Mouse (Mus musculus): ENCODE measurements around the gene Dnaja4.
"Not testable (repeated sequence)": the region's sequence is repeated elsewhere in the genome, so short reads cannot be mapped to it uniquely, and the experiment has no call there.

The Dnaja4 gene

GRCm38 (mm10) chr9:54698318-54699086, at the start of gene Dnaja4:
Gene Dnaja4 (plus strand): TSS chr9:54698873.
- no peak for DNase-seq

- DNase-seq, result no peak
These were observed 49.3 kb upstream of the Dnaja4 start for GRCm38 (mm10) chr9:54649360-54649759.

GRCm38 (mm10) chr9:54652778-54653177, 45.9 kb upstream of the Dnaja4 start:
- DNase-seq, result no peak

GRCm38 (mm10) chr9:54655846-54656245, 42.8 kb upstream of the Dnaja4 start:
- no peak for DNase-seq

DNA sequence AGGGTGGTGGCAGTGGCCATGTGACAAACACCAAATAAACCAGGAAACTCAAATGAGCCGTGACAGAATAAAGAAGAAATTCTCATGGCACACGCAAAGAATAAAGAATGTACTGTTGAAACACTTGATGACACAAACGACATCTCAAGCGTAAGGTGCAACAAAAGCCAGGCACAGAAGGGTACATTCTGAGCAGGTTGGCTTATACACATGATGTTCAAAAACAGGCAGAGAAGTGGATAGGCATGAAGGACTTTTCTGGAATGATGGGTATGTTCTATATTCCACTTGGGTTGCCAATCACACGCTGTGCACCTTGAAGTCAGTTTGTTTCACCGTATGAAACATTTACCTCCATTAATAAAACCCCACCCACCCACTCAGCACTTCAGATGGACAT, 42.3 kb upstream of the Dnaja4 start:
- DNase-seq, result no peak

DNA sequence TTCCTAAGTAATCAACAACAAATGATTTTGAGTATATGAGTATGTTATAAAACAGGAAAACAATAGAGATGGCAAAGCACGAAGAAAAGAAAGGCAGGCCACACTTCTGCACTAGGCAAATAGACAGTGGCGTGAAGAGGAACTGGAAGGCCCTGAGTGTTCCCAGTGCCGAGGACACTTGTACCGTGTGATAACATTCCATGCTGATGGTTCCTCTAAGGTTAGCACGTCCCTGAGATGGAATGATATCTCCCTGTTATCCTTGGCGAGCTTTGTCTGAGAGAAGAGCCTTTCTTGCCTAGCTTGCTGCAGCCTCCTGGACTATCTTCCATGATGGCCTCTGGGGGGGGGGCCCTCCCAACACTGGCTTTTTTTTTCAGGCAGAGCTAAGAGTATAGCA, 39.9 kb upstream of the Dnaja4 start:
- no peak for DNase-seq

- no peak for DNase-seq
These were observed 36.9 kb upstream of the Dnaja4 start, which contains the start of gene Acsbg1 for GRCm38 (mm10) chr9:54661605-54662377. Gene Acsbg1 (minus strand): TSS chr9:54661870.

- DNase-seq, result no peak
These were observed 34.3 kb upstream of the Dnaja4 start for GRCm38 (mm10) chr9:54664358-54664757.

DNA sequence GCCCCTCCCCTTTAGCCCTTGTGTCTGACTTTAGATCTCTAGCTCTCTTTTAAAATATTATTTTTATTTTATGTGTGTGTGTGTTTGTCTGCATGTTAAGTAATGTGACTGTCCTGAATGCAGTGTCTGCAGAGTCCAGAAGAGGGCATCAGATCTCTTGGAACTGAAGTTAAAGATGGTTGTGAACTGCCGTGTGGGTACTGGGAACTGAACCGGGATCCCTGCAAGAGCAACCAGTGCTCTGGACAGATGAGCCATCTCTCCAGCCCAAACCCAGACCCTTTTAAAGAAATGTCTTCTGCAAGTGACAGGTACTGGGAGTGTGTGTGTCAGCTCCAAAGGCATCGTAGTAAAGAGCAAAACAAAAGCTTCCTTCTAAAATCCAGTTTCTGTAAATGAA, 32.6 kb upstream of the Dnaja4 start:
- DNase-seq, result no peak

- DNase-seq, result peak; percentile 64
These were observed 30.2 kb upstream of the Dnaja4 start for GRCm38 (mm10) chr9:54668455-54668854.

- DNase-seq, result no peak
These were observed 26.7 kb upstream of the Dnaja4 start for GRCm38 (mm10) chr9:54671962-54672361.

DNA sequence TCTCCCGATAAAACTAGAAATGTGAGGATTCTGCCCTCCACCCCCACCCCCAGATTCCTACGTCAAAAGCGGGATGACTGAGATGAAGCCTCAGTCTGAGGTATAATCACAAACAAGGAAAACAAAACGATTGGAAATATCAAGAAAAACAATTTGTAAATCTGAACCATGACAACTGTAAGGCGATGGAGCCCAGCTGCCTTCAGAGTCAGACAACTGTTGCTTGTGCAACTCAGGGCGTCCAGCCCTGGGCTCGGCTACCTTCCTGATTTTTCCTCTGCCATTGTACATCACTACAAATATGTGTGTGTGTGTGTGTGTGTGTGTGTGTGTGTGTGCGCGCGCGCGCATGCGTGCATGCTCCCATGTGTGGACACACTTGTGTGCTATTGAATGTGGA, 24.8 kb upstream of the Dnaja4 start:
- DNase-seq, result no peak

GRCm38 (mm10) chr9:54676531-54676986, 22.1 kb upstream of the Dnaja4 start:
- peak; percentile 72 for DNase-seq

GRCm38 (mm10) chr9:54682846-54683245, 15.8 kb upstream of the Dnaja4 start:
- DNase-seq, result peak; percentile 84

GRCm38 (mm10) chr9:54683814-54684605, 14.7 kb upstream of the Dnaja4 start:
- DNase-seq, result no peak

GRCm38 (mm10) chr9:54687246-54688236, 11.1 kb upstream of the Dnaja4 start:
- DNase-seq, result no peak

- DNase-seq, result no peak
These were observed 9.2 kb upstream of the Dnaja4 start for GRCm38 (mm10) chr9:54689446-54689845.

DNA sequence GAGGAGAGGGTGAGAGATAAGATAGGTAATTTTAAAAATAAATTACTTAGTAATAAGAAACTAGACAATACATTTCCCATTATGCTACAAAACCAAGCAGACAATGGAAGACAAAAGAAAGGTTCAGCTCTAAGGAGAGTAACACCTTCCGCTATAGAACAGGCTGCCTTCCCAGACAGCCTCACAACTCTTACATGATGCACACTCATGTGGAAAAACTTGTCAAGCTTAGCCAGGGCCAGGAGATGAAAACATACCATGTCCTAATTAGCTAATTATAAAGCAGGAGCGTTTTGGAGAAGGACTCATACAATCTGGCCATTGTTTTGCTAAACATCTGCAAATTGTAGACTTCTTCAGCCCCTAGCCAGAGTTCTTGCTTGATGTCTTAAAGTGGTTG, 8.0 kb upstream of the Dnaja4 start:
- DNase-seq, result not testable (repeated sequence)

- not testable (repeated sequence) for DNase-seq
These were observed 7.3 kb upstream of the Dnaja4 start for GRCm38 (mm10) chr9:54691241-54691805.

GRCm38 (mm10) chr9:54699087-54699344, 343 bp downstream of the Dnaja4 start:
- DNase-seq, result no peak

DNA sequence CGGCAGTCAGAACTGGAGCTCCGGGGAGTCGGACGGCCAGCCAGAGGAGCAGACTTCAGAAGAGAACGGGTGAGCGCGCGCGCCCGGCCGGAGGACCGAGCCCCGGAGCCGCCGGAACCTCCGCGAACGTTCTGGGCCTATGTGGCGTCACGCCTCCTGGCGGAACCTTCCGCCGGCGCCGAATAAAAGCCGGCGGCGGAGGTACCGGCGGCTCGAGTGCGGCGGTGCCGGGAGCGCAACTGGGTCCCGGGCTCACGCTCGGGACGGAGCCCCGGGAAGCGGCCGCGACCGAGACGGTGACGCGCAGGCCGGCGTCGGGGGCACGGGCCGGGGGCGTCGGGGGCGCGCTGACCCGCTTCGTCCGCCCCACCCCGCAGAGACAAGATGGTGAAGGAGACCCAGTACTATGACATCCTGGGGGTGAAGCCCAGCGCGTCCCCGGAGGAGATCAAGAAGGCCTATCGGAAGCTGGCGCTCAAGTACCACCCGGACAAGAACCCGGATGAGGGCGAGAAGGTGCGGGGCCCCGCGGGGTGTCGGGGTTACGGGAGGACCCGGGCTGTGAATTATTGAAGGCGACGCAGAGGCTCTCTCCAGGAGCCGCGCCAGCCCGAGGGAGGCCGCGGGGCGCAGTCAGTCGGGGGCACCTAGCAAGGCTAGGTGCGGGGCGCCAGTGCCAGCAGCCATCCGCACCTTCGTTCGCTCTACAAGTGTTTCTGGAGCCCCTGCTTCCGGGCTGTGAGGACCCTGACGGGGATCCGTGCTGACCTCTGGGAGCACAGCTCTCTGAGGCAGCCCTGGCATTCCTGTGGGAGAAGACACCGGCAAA, 886 bp downstream of the Dnaja4 start:
- DNase-seq, result peak; percentile 81

Measured in cerebellum, adult 11-12 months (tissue).